Mouse (Mus musculus): ENCODE data around the gene Galnt18. TPM values are rescaled to one million over a fixed set of nuclear protein-coding genes. Genes with fewer than 3 reads are reported as not detected.

The Galnt18 gene
- total RNA-seq, 1 experiment = 0.89 TPM

DNA sequence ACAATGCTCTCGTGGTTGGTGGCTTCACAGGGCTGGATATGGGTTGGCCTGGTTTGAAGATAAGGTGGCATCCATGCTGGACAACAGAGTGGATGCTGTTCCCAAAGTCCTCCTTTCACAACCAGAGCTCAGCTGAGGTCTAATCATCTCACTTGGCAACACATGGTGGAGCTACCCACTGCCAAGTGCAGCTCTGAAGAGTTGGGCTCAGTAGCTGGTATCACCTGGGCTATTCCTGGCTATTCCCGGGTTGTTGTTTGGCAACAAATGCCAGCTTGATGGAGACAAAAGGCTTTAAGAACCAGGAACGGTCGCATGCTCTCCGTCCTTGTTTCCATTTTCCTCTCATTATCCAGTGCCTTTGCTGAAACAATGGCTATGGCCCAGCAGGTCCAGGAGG lies 19.2 kb upstream of the Galnt18 start:
- TF ChIP-seq CHD2 (IDR thresholded peaks at IDR 0.05; ENCODE audit: low read depth, low read length) = no peak
- no peak for TF ChIP-seq MAFK (IDR thresholded peaks at IDR 0.05; ENCODE audit: insufficient read depth, low read depth, low read length)
- no peak for TF ChIP-seq HCFC1 (IDR thresholded peaks at IDR 0.05; ENCODE audit: borderline replicate concordance, insufficient read depth, low read length)
- no peak for TF ChIP-seq ZC3H11A (IDR thresholded peaks at IDR 0.05; ENCODE audit: borderline replicate concordance, low read depth, low read length)
- no peak for TF ChIP-seq ZNF384 (IDR thresholded peaks at IDR 0.05; ENCODE audit: low read depth, low read length)
- H3K4me1 ChIP-seq (ENCODE audit: control insufficient read depth in 2 of 2, insufficient read depth in 2 of 2, low read length in 2 of 2, poor library complexity in 1 of 2) = no peaks in the 10 kb centered on the region
- in situ Hi-C loops (cut with MboI; ENCODE audit: low sequenced_read_pairs in 2 of 2, unreplicated experiment in 2 of 2) = no loop called here
- no peak overlapping the region for H3K27ac ChIP-seq (ENCODE audit: insufficient read depth, low read depth, low read length, poor library complexity, severe bottlenecking)
- no peak for DNase-seq (ENCODE audit: low read depth, low spot score)
- H3K4me3 ChIP-seq (ENCODE audit: insufficient read depth in 1 of 2, low read depth in 1 of 2, low read length in 2 of 2, poor library complexity in 1 of 2, severe bottlenecking in 1 of 2) = no peak overlapping the region
- no peak overlapping the region for H3K9ac ChIP-seq (ENCODE audit: insufficient read depth, low read depth, low read length, poor library complexity, severe bottlenecking)
- H3K36me3 ChIP-seq (ENCODE audit: control insufficient read depth, insufficient read depth, low read length, poor library complexity, severe bottlenecking) = no peaks in the 10 kb centered on the region
- H3K9me3 ChIP-seq (ENCODE audit: control insufficient read depth, insufficient read depth, low read depth, low read length) = no peaks in the 10 kb centered on the region

DNA sequence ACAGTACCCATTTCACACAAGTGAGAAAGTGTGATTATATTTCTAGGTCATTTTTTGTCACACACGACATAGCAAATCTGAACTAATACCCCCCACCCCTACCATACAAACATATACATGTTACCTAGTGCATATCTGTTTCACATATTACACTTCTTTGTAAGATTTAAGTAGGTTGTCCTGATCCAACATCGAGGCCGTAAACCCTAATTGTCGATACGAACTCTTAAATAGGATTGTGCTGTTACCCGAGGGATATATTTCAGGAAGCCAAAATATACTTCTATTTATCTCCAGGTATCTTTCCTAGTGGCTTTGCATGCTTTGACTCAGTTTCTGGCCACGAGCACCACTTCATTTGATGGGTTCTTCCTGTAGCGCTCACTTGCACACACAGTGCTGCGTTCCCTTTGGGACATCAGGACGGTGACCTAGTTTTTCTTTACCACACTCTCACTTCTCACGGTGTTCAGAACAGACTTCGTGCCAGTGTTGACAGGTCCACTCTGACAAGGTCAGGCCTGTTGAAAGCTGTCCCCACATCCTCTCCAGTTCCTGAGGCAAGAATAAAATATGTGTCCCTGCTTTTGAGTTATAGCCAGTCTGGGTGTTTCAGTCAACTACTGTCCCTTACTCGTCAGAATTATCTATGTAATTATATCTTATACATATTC lies 17.7 kb upstream of the Galnt18 start:
- no peak overlapping the region for H3K9ac ChIP-seq (ENCODE audit: insufficient read depth, low read depth, low read length, poor library complexity, severe bottlenecking)
- no peaks in the 10 kb centered on the region for H3K36me3 ChIP-seq (ENCODE audit: control insufficient read depth, insufficient read depth, low read length, poor library complexity, severe bottlenecking)
- in situ Hi-C loops (cut with MboI; ENCODE audit: low sequenced_read_pairs in 2 of 2, unreplicated experiment in 2 of 2) = no loop called here
- H3K4me1 ChIP-seq (ENCODE audit: control insufficient read depth in 2 of 2, insufficient read depth in 2 of 2, low read length in 2 of 2, poor library complexity in 1 of 2) = no peaks in the 10 kb centered on the region
- H3K27ac ChIP-seq (ENCODE audit: insufficient read depth, low read depth, low read length, poor library complexity, severe bottlenecking) = no peak overlapping the region
- H3K9me3 ChIP-seq (ENCODE audit: control insufficient read depth, insufficient read depth, low read depth, low read length) = no peaks in the 10 kb centered on the region
- no peak overlapping the region for H3K4me3 ChIP-seq (ENCODE audit: insufficient read depth in 1 of 2, low read depth in 1 of 2, low read length in 2 of 2, poor library complexity in 1 of 2, severe bottlenecking in 1 of 2)
- DNase-seq (ENCODE audit: low read depth, low spot score) = no peak
- TF ChIP-seq ZNF384 (IDR thresholded peaks at IDR 0.05; ENCODE audit: low read depth, low read length) = no peak
- TF ChIP-seq HCFC1 (IDR thresholded peaks at IDR 0.05; ENCODE audit: borderline replicate concordance, insufficient read depth, low read length) = no peak
- no peak for TF ChIP-seq CHD2 (IDR thresholded peaks at IDR 0.05; ENCODE audit: low read depth, low read length)
- no peak for TF ChIP-seq MAFK (IDR thresholded peaks at IDR 0.05; ENCODE audit: insufficient read depth, low read depth, low read length)
- no peak for TF ChIP-seq ZC3H11A (IDR thresholded peaks at IDR 0.05; ENCODE audit: borderline replicate concordance, low read depth, low read length)

DNA sequence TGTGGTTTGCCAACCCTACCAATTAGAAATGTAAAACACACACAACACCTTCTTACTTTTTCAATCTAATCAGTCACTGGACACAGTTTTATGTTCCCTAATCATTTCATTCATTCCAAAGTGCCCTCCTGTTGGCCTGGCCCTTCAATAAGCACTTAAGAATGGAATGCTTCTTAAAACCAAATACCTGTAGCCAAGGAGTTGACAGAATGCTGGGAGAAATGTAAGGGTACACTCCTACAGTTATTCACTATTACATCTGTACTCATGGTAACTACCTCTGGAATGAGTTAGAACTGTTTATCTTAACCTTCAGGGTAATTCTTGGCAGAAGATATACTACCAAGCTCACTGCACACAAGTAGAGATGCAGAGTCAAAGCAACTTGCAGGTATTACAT lies 15.3 kb upstream of the Galnt18 start:
- in situ Hi-C loops (cut with MboI; ENCODE audit: low sequenced_read_pairs in 2 of 2, unreplicated experiment in 2 of 2) = no loop called here
- H3K4me3 ChIP-seq (ENCODE audit: insufficient read depth in 1 of 2, low read depth in 1 of 2, low read length in 2 of 2, poor library complexity in 1 of 2, severe bottlenecking in 1 of 2) = no peak overlapping the region
- H3K27ac ChIP-seq (ENCODE audit: insufficient read depth, low read depth, low read length, poor library complexity, severe bottlenecking) = no peak overlapping the region
- H3K36me3 ChIP-seq (ENCODE audit: control insufficient read depth, insufficient read depth, low read length, poor library complexity, severe bottlenecking) = no peaks in the 10 kb centered on the region
- H3K4me1 ChIP-seq (ENCODE audit: control insufficient read depth in 2 of 2, insufficient read depth in 2 of 2, low read length in 2 of 2, poor library complexity in 1 of 2) = no peaks in the 10 kb centered on the region
- no peak for DNase-seq (ENCODE audit: low read depth, low spot score)
- H3K9ac ChIP-seq (ENCODE audit: insufficient read depth, low read depth, low read length, poor library complexity, severe bottlenecking) = no peak overlapping the region
- TF ChIP-seq ZC3H11A (IDR thresholded peaks at IDR 0.05; ENCODE audit: borderline replicate concordance, low read depth, low read length) (no peak), HCFC1 (IDR thresholded peaks at IDR 0.05; ENCODE audit: borderline replicate concordance, insufficient read depth, low read length) (no peak), CHD2 (IDR thresholded peaks at IDR 0.05; ENCODE audit: low read depth, low read length) (no peak), ZNF384 (IDR thresholded peaks at IDR 0.05; ENCODE audit: low read depth, low read length) (no peak), MAFK (IDR thresholded peaks at IDR 0.05; ENCODE audit: insufficient read depth, low read depth, low read length) (no peak)
- no peaks in the 10 kb centered on the region for H3K9me3 ChIP-seq (ENCODE audit: control insufficient read depth, insufficient read depth, low read depth, low read length)

DNA sequence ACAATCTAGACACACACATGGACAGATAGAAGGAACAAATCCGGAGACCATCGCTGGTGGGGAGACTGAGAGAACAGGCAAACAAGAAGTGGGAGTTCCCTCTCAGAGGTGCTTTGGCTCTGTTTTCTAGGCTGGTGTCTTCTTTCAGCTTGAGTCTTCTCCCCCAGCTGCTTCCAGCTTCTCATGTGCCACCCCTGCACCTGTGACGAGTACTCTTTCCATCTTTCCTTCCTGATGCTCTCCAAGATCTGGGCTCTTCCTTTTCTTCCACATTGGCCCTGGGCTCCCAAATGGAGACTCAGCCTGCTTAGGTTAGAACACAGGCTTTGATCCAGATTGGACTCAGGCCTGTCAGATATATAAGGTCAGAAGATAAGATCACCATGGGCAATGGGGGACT lies 12.4 kb upstream of the Galnt18 start:
- H3K4me3 ChIP-seq (ENCODE audit: insufficient read depth in 1 of 2, low read depth in 1 of 2, low read length in 2 of 2, poor library complexity in 1 of 2, severe bottlenecking in 1 of 2) = no peak overlapping the region
- H3K36me3 ChIP-seq (ENCODE audit: control insufficient read depth, insufficient read depth, low read length, poor library complexity, severe bottlenecking) = no peaks in the 10 kb centered on the region
- no peaks in the 10 kb centered on the region for H3K4me1 ChIP-seq (ENCODE audit: control insufficient read depth in 2 of 2, insufficient read depth in 2 of 2, low read length in 2 of 2, poor library complexity in 1 of 2)
- no peak overlapping the region for H3K27ac ChIP-seq (ENCODE audit: insufficient read depth, low read depth, low read length, poor library complexity, severe bottlenecking)
- in situ Hi-C loops (cut with MboI; ENCODE audit: low sequenced_read_pairs in 2 of 2, unreplicated experiment in 2 of 2) = no loop called here
- H3K9me3 ChIP-seq (ENCODE audit: control insufficient read depth, insufficient read depth, low read depth, low read length) = no peaks in the 10 kb centered on the region
- no peak for TF ChIP-seq MAFK (IDR thresholded peaks at IDR 0.05; ENCODE audit: insufficient read depth, low read depth, low read length)
- TF ChIP-seq CHD2 (IDR thresholded peaks at IDR 0.05; ENCODE audit: low read depth, low read length) = no peak
- no peak for TF ChIP-seq ZNF384 (IDR thresholded peaks at IDR 0.05; ENCODE audit: low read depth, low read length)
- TF ChIP-seq ZC3H11A (IDR thresholded peaks at IDR 0.05; ENCODE audit: borderline replicate concordance, low read depth, low read length) = no peak
- TF ChIP-seq HCFC1 (IDR thresholded peaks at IDR 0.05; ENCODE audit: borderline replicate concordance, insufficient read depth, low read length) = no peak
- no peak for DNase-seq (ENCODE audit: low read depth, low spot score)
- no peak overlapping the region for H3K9ac ChIP-seq (ENCODE audit: insufficient read depth, low read depth, low read length, poor library complexity, severe bottlenecking)

Measured in ES-E14 (cell line).